Mouse (Mus musculus) heart, adult 2 months (tissue): ENCODE data around the gene Fhit.

ENCODE experiments used
- CTCF ChIP-seq: fragments of 200-600 bp; IDR thresholded peaks from 2 replicates; pipeline ENCODE4 v1.8.1; 2022; ENCODE audit warnings: antibody characterized with exemption, mild to moderate bottlenecking, moderate library complexity
- EP300 ChIP-seq: fragments of 200-500 bp; IDR thresholded peaks from 2 replicates; pipeline ENCODE4 v1.6.1; 2011; ENCODE audit warnings: low read depth, low read length, control low read depth; ENCODE audit not compliant: insufficient read depth
- POLR2A ChIP-seq: fragments of 200-500 bp; IDR thresholded peaks from 2 replicates; pipeline ENCODE4 v1.6.1; 2011; ENCODE audit warnings: mild to moderate bottlenecking, low read depth, low read length, control low read depth; ENCODE audit not compliant: insufficient read depth

- TF ChIP-seq CTCF (no peak), POLR2A (no peak), EP300 (no peak)
Observed at GRCm38 (mm10) chr14:9632537-9632936, 1529.3 kb downstream of the Fhit start.
